Mouse (Mus musculus) liver, adult 2 months (tissue): ENCODE data around the gene Cfap74.
A peak's percentile ranks its signal among the peaks of the same experiment; 100 is the strongest.

Source experiments
- CTCF ChIP-seq: fragments of 200-500 bp; IDR thresholded peaks from 2 replicates; pipeline ENCODE4 v1.5.1; 2011; ENCODE audit warnings: low read depth, low read length, control low read depth
- POLR2A ChIP-seq: fragments of 200-500 bp; IDR thresholded peaks from 2 replicates; pipeline ENCODE4 v1.6.1; 2011; ENCODE audit warnings: low read length, control low read depth; ENCODE audit not compliant: insufficient read depth; ENCODE audit errors: extremely low read depth

DNA sequence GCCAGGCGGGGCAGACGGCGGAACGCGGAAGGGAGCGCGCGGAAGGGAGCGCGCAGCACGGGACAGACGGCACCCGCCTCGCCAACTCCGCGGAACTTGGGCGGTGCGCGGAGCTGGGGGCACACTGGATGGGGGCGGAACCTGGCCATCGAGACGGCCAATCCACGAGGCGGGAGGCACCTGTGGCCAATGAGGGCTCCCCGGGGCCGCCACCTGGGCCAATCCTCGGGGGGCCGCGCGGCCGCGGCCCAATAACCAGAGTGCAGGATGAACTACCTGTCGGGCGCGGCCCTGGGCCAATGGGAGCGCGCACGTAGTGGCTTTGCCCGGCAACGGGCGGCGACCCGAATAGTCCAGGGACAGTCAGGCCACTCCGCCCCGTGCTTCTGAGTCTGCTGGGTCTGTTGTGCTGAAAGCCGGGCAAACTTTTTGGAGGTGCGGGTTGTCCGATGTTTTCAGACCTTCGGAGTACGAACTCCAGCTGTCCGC, 47.6 kb upstream of the Cfap74 start, which contains the start of gene Prkcz:
- peak; percentile 78 for TF ChIP-seq POLR2A
- no peak for TF ChIP-seq CTCF
